Mouse (Mus musculus): ENCODE measurements around the gene Strap.

DNA sequence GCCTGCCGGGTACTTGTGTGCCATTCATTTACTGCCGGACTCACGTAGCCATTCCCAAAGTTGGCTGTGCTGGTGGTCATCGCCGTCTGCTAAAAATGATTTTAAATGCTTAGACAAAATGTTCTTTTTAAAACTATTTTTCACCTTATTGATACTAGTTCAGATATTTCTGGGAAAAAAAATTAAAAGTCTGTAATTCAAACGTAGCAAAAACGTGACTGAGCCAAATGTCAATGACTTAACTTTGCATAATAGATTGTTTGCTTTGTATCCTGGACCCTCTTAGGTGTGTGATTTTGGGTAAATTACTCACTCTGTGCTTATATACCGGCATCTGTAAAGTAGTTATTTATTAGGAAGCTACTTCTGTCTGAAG lies 20.0 kb downstream of the Strap start:
- TF ChIP-seq GATA1 (IDR thresholded peaks at IDR 0.05; ENCODE audit: borderline replicate concordance, low read length) (no peak), FLI1 (IDR thresholded peaks at IDR 0.05; ENCODE audit: low read length) (no peak)

All from megakaryocyte, embryonic 14.5 days (primary cell).